Mouse (Mus musculus): Measurements from ENCODE around the gene Elavl3. TPM values are rescaled to one million over a fixed set of nuclear protein-coding genes. Genes with fewer than 3 reads are reported as not detected.

The Elavl3 gene
- polyA plus RNA-seq (2012; rRNA removed) = not detected in 2 replicates

DNA sequence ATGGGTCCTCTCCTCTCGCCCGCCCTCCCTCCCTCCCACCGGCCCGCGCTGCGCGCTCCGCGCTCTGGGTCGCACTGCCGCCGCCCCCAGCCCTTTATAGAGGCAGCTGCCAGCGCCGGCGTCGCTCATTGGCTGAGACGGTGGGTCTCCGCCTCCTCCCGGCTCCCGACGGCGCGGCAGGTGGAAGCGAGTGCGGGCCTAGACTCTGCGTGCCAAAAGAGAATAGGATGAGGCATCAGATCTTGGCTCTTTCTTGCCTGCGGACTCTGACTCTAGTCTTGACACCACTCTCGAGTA is at the start of gene Elavl3:
Gene Elavl3, minus strand, starts transcription at position 66 of the 297 bp plus-strand sequence.
- H3K4me3 ChIP-seq (ENCODE audit: extremely low read depth, insufficient read depth, insufficient read length) = peak within 1 kb of the TSS; percentile 5; the same call in 1 of the 2 replicates
- WGBS = 5% methylated on average over 26 of the region's 28 CpGs
- H3K27ac ChIP-seq (ENCODE audit: insufficient read depth, low read length) = no peak within 1 kb of the TSS
- no peak for DNase-seq (ENCODE audit: low read depth in 1 of 2, low spot score in 2 of 2)
- H3K27me3 ChIP-seq (ENCODE audit: control insufficient read depth, insufficient read depth, low read length) = peaks cover 23% of the 10 kb centered on the region
- TF ChIP-seq CTCF (IDR thresholded peaks at IDR 0.05; ENCODE audit: extremely low read depth, insufficient read depth, insufficient read length, insufficient replicate concordance) (no peak), POLR2A (IDR thresholded peaks at IDR 0.05; ENCODE audit: low read depth, low read length) (no peak)
- H3K4me1 ChIP-seq (ENCODE audit: control insufficient read depth, insufficient read depth, insufficient read length) = peaks cover 16% of the 10 kb centered on the region
- H3K36me3 ChIP-seq (ENCODE audit: control insufficient read depth, insufficient read depth, low read length) = 0 out of 2 replicates have a peak, but pooled peaks cover under 1% of the 10 kb centered on the region

DNA sequence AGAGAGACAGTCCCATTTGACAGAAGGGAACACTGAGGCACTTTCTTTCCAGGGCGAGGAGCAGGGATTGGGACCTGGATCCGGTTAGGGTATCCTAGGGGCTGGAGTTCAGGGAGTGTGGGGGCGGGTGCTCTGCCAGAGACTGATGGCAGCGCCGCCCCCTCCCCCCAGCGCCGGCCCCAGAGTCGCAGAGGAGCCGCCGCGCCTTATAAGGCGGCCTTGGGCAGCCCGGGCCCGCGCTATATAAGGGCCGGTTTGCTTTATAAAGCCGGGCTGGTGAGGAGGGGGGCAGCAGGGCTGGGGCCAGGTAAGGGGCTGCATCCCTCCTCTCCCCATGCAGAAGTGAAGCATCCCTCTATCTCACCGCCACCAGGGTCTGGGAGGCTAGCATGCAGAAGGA is 48.1 kb upstream of the Elavl3 start:
- H3K4me1 ChIP-seq (ENCODE audit: control insufficient read depth, insufficient read depth, insufficient read length) = peaks cover 4% of the 10 kb centered on the region; the same call in 1 of the 2 replicates
- no peaks in the 10 kb centered on the region for H3K36me3 ChIP-seq (ENCODE audit: control insufficient read depth, insufficient read depth, low read length)
- TF ChIP-seq POLR2A (IDR thresholded peaks at IDR 0.05; ENCODE audit: low read depth, low read length) (no peak), CTCF (IDR thresholded peaks at IDR 0.05; ENCODE audit: extremely low read depth, insufficient read depth, insufficient read length, insufficient replicate concordance) (no peak)
- DNase-seq (ENCODE audit: low read depth in 1 of 2, low spot score in 2 of 2) = no peak
- H3K4me3 ChIP-seq (ENCODE audit: extremely low read depth, insufficient read depth, insufficient read length) = no peak overlapping the region
- peaks cover 11% of the 10 kb centered on the region for H3K27me3 ChIP-seq (ENCODE audit: control insufficient read depth, insufficient read depth, low read length)
- no peak overlapping the region for H3K27ac ChIP-seq (ENCODE audit: insufficient read depth, low read length)
- 14% methylated on average over 18 of the region's 18 CpGs for WGBS

DNA sequence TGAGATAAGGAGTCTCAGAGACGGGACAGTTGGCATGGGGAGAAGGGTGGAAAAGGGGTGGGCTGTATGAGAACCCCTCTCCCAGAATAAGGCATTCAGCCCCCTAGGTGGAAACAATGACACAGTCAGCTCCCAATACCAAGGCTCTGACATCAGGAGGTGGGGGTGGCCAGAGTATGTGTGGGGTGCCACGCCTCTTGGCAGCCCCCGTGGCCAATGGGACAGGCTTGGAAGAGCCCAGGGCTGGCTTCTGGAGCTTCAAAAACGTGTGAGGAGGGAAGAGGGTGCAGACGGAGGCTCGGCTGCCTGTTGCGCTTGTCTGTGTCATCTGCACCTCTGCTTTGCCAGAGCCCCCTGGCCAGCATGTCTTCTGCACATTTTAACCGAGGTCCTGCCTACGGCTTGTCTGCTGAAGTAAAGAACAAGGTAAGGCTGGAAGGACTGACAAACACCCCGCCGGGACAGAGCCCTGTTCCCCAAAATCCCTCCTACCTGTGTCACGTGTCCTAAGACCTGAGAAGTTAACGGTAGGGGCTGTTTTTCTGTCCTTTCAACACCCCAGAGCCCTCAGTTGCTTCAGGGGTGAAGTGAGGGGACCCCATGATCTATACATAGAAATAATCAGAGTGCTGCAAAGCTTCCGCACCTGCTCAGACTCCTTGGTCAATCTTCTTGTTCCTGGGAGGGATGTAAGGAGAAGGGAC is 47.3 kb upstream of the Elavl3 start, which contains the start of gene Cnn1:
Gene Cnn1, plus strand, starts transcription at position 224 of the 704 bp plus-strand sequence.
- Histone ChIP-seq H3K4me1 (ENCODE audit: control insufficient read depth, insufficient read depth, insufficient read length) (peaks cover 4% of the 10 kb centered on the region; the same call in 1 of the 2 replicates), H3K27ac (ENCODE audit: insufficient read depth, low read length) (no peak within 1 kb of the TSS), H3K36me3 (ENCODE audit: control insufficient read depth, insufficient read depth, low read length) (no peaks in the 10 kb centered on the region), H3K4me3 (ENCODE audit: extremely low read depth, insufficient read depth, insufficient read length) (no peak within 1 kb of the TSS), H3K27me3 (ENCODE audit: control insufficient read depth, insufficient read depth, low read length) (peaks cover 11% of the 10 kb centered on the region)
- TF ChIP-seq POLR2A (IDR thresholded peaks at IDR 0.05; ENCODE audit: low read depth, low read length) (no peak), CTCF (IDR thresholded peaks at IDR 0.05; ENCODE audit: extremely low read depth, insufficient read depth, insufficient read length, insufficient replicate concordance) (no peak)
- DNase-seq (ENCODE audit: low read depth in 1 of 2, low spot score in 2 of 2) = no peak
- 24% methylated on average over 14 of the region's 14 CpGs for WGBS

DNA sequence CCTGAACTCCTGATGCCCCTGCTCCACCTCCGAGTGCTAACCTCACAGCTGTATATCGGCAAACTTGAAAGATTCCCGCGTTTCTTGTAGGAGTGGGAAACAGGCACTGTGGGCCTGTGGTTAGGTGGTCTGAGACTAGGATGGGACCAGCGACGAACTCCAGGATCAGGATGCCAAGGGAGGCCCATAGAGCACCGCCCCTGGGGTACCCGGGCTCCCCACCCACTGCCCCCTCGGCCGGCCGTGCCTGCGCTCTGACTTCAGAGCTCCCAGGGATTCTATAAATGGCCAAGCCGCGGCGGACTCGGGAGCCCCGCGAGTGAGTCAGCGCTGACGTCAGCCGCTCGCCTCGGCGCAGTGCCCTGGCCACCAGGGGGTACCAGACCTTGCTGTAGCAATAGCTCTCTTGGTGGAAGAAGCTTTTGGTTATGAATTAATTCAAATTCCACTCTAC is 44.1 kb upstream of the Elavl3 start:
- Histone ChIP-seq H3K36me3 (ENCODE audit: control insufficient read depth, insufficient read depth, low read length) (no peaks in the 10 kb centered on the region), H3K27me3 (ENCODE audit: control insufficient read depth, insufficient read depth, low read length) (peaks cover 11% of the 10 kb centered on the region), H3K4me1 (ENCODE audit: control insufficient read depth, insufficient read depth, insufficient read length) (peaks cover 4% of the 10 kb centered on the region; the same call in 1 of the 2 replicates), H3K4me3 (ENCODE audit: extremely low read depth, insufficient read depth, insufficient read length) (peak overlapping the region; percentile 49), H3K27ac (ENCODE audit: insufficient read depth, low read length) (no peak overlapping the region)
- DNase-seq (ENCODE audit: low read depth in 1 of 2, low spot score in 2 of 2) = peak; percentile 63 to 86
- TF ChIP-seq CTCF (IDR thresholded peaks at IDR 0.05; ENCODE audit: extremely low read depth, insufficient read depth, insufficient read length, insufficient replicate concordance) (peak; percentile 81), POLR2A (IDR thresholded peaks at IDR 0.05; ENCODE audit: low read depth, low read length) (no peak)
- 2% methylated on average over 24 of the region's 24 CpGs for WGBS

DNA sequence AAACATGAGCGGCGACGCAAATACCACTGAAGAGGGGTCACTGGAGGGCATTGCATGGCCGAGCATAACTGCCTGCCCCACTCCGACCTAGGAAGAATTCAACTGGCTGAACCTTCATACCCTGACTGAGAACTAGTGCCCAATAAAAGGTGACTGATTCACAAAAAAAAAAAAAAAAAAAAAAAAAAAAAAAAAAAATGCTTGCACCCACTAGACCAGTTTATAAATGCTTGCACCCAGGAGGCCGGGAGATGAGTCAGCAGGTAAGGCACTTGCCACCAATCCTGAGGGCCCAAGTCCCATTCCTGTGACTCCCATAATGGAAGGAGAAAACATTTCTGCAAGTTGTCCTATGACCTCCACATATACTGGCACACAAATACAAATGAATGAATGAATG is 40.9 kb upstream of the Elavl3 start:
- DNase-seq (ENCODE audit: low read depth in 1 of 2, low spot score in 2 of 2) = no peak
- Histone ChIP-seq H3K4me3 (ENCODE audit: extremely low read depth, insufficient read depth, insufficient read length) (no peak overlapping the region), H3K27ac (ENCODE audit: insufficient read depth, low read length) (no peak overlapping the region), H3K36me3 (ENCODE audit: control insufficient read depth, insufficient read depth, low read length) (no peaks in the 10 kb centered on the region), H3K4me1 (ENCODE audit: control insufficient read depth, insufficient read depth, insufficient read length) (peaks cover 4% of the 10 kb centered on the region; the same call in 1 of the 2 replicates), H3K27me3 (ENCODE audit: control insufficient read depth, insufficient read depth, low read length) (0 out of 2 replicates have a peak, but pooled peaks cover 2% of the 10 kb centered on the region)
- TF ChIP-seq CTCF (IDR thresholded peaks at IDR 0.05; ENCODE audit: extremely low read depth, insufficient read depth, insufficient read length, insufficient replicate concordance) = no peak
- TF ChIP-seq POLR2A (IDR thresholded peaks at IDR 0.05; ENCODE audit: low read depth, low read length) = no peak
- whole genome bisulfite sequencing = 89% methylated on average over 6 of the region's 6 CpGs

DNA sequence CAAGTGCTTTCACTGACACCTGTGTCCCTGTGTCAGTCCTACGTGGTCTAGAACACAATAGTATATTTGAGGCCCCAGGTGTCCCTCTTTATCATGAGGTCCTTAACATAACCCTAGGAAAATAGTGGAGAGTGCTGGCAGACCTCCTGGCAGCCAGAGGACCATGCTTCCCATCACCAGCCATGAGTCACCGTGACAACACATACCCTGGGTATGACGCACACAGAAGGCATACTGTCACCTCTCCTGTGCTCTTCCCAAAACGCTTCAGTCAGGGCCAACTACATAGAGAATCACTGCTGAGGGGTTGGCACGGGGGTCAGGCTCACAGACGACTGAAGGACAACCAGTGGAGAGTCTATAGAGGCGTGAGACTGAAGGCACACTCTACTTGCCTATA is 38.2 kb upstream of the Elavl3 start:
- Histone ChIP-seq H3K36me3 (ENCODE audit: control insufficient read depth, insufficient read depth, low read length) (no peaks in the 10 kb centered on the region), H3K27me3 (ENCODE audit: control insufficient read depth, insufficient read depth, low read length) (no peaks in the 10 kb centered on the region), H3K4me3 (ENCODE audit: extremely low read depth, insufficient read depth, insufficient read length) (no peak overlapping the region), H3K27ac (ENCODE audit: insufficient read depth, low read length) (no peak overlapping the region), H3K4me1 (ENCODE audit: control insufficient read depth, insufficient read depth, insufficient read length) (peaks cover 4% of the 10 kb centered on the region; the same call in 1 of the 2 replicates)
- WGBS = 89% methylated on average over 7 of the region's 7 CpGs
- TF ChIP-seq POLR2A (IDR thresholded peaks at IDR 0.05; ENCODE audit: low read depth, low read length) (no peak), CTCF (IDR thresholded peaks at IDR 0.05; ENCODE audit: extremely low read depth, insufficient read depth, insufficient read length, insufficient replicate concordance) (no peak)
- no peak for DNase-seq (ENCODE audit: low read depth in 1 of 2, low spot score in 2 of 2)

DNA sequence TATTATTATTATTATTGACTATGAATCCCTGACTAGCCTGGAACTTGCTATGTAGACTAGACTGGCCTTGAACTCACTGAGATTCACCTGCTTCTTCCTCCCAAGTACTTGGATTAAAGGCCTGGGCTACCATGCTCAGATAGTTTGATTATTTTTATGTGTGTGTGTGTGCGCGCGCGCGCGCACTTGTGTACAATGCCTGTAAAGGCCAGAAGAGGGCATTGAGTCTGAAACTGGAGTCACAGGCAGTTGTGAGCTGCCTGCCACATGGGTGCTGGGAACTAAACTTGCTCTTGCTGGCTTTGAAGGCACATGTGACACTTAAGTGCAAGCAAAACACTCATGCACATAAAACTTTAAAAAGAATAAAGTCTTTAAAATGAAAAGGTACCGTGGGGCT is 37.5 kb upstream of the Elavl3 start:
- Histone ChIP-seq H3K27ac (ENCODE audit: insufficient read depth, low read length) (no peak overlapping the region), H3K27me3 (ENCODE audit: control insufficient read depth, insufficient read depth, low read length) (no peaks in the 10 kb centered on the region), H3K36me3 (ENCODE audit: control insufficient read depth, insufficient read depth, low read length) (no peaks in the 10 kb centered on the region), H3K4me3 (ENCODE audit: extremely low read depth, insufficient read depth, insufficient read length) (no peak overlapping the region), H3K4me1 (ENCODE audit: control insufficient read depth, insufficient read depth, insufficient read length) (peaks cover 4% of the 10 kb centered on the region; the same call in 1 of the 2 replicates)
- DNase-seq (ENCODE audit: low read depth in 1 of 2, low spot score in 2 of 2) = no peak
- WGBS = 97% methylated on average over 7 of the region's 7 CpGs
- no peak for TF ChIP-seq POLR2A (IDR thresholded peaks at IDR 0.05; ENCODE audit: low read depth, low read length)
- TF ChIP-seq CTCF (IDR thresholded peaks at IDR 0.05; ENCODE audit: extremely low read depth, insufficient read depth, insufficient read length, insufficient replicate concordance) = no peak

Data from spleen, adult 2 months (tissue).